Mouse (Mus musculus) testis, adult 2 months (tissue): ENCODE measurements at regions not wholly inside any gene's neighbourhood (a gene's known extent, or its start where the extent isn't known, plus 50 kb on each side); places are given as distances from the start of the nearest gene placed in this dataset.

Experiments
- CTCF ChIP-seq: fragments of 200-500 bp; IDR thresholded peaks from 2 replicates; pipeline ENCODE4 v1.5.1; 2012; ENCODE audit warnings: low read depth, mild to moderate bottlenecking, inconsistent platforms, low read length, moderate library complexity; ENCODE audit not compliant: control insufficient read depth, insufficient read depth, insufficient replicate concordance
- POLR2A ChIP-seq: fragments of 200-500 bp; IDR thresholded peaks from 2 replicates; pipeline ENCODE4 v1.6.1; 2012; ENCODE audit warnings: low read depth, mild to moderate bottlenecking, inconsistent platforms, low read length, moderate library complexity; ENCODE audit not compliant: control insufficient read depth

DNA sequence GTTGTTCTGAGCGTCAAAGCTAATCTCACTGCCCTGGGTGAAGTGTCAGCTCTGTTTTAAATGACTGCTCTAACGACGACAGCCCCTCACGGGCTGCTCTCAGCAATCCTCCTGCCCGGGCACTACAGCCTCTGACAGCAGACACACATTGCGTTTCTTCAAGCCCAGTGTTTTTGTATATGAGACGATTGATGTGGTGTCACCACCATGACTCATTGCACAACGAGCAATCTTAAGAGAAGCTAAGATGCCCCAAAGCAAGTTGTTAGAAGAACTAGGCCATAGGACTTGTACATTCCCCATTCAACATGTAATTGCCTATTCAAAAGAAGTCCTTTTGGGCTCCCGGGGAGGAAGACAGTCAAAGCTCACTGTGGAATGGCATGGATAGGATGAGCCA lies 81.3 kb upstream of the Btg1 start:
- no peak for TF ChIP-seq CTCF
- no peak for TF ChIP-seq POLR2A
